Mouse (Mus musculus) heart, adult 9 months (tissue): ENCODE data around the gene Lrrc4b.
A peak's percentile ranks its signal among the peaks of the same experiment; 100 is the strongest.

ENCODE experiments used
- DNase-seq, 2 experiments: peaks; one replicate each; pipeline ENCODE4 v3.0.0; 2022; ENCODE audit warnings: low spot score in 2 of 2

The Lrrc4b gene

DNA sequence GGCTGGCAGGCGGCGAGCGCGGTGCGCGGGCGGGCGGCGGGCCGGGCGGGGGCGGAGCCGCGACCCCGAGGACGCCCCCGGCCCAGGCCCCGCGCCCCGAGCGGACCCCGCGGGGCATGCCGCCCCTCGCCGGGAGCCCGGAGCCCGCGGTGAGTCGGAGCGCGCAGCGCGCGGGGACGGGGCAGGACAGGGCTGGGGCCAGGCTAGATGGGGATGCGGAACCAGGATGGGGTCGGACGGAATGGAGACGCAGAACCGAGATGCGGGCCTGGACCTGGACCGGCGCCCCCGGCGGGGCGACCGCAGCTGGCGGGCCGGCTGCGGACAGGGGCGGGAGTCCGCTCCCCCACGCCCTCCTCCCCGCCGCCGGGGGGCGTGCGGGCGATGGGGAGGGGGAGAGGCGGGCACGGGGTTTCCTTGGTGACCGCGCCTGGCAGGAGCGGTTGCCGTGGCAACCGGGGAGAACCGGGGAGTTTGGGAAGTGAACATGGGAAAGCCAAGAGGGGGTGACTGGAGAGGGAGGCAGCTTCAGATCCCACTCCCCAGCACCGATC, at the start of gene Lrrc4b:
Gene Lrrc4b (plus strand): TSS at position 51 of the 554 bp plus-strand sequence.
- no peak for DNase-seq

DNA sequence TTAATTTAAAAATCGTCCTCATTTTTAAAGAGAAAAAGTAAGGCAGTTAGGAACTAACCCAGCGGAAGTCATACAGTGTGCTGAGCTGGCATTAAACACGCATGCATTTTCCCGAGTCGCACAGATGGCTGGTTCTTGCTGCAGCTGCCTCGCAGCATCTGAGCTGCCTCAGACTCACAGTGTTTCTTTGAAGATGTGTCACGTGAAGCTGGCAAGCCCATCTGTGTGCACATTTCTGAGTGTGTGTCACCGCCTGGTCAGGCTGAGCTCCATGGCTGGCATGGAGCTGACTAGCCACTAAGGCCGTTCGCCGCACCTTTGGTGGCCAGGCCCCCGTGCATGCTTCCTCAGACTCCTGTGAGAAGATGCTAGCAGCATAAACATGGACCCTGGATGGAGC, 46.3 kb upstream of the Lrrc4b start:
- no peak for DNase-seq

DNA sequence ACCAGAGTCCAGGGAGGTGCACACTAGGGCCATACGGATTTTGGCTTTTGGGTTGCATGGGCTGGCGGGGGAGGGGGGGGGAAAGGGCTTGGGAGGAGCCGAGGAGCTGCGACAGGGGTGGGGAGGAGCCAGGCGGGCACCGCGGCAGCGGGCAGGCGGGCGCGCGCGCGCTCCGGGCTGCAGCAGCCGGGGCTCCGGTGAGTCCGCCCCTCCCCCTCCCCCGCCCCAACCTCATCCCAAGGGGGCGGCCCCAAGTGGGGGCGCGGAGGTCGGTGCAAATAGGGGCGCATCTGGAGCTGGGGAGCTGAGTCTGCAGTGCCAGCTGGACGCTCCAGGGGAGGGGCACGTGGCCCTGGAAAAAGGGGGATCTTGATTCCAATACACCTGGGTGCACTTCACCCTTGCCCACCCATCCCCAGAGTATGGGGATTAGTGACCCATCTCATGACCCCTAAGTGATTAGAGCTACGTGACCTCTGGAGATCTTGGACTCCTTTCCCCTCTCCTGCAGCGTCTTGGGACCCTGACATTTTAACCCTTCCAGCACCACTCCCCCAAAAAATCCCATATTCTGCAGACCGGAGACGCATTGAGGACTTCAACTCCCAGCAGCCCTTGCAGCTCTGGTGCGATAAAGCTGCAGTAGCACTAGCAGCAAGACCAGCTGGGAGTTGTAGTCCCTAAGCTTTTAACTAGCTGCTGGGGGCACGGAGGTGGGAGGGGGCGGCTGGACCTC, 44.7 kb upstream of the Lrrc4b start, which contains the start of gene Syt3:
Gene Syt3 (plus strand): TSS at position 123 of the 736 bp plus-strand sequence.
- peak; percentile 49 to 69 for DNase-seq

DNA sequence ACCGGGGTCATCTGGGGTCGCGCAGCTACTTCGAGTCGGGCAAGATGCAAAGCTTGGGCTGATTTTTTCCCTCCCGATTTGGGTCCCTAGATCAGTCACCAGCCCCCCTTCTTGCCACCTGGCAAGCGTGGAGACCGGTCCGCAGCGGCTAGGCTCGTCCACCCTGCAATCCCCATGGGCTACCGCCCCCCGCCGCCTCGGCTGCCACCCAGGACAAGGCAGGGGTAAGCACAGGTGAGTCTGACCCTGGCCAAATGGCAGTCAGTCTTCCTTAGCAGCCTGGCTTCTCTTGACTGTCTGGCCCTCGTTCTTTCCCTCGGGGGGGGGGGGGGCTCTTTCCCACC, 44.1 kb upstream of the Lrrc4b start:
- peak in 1 of 2 experiments; percentile 25 for DNase-seq

DNA sequence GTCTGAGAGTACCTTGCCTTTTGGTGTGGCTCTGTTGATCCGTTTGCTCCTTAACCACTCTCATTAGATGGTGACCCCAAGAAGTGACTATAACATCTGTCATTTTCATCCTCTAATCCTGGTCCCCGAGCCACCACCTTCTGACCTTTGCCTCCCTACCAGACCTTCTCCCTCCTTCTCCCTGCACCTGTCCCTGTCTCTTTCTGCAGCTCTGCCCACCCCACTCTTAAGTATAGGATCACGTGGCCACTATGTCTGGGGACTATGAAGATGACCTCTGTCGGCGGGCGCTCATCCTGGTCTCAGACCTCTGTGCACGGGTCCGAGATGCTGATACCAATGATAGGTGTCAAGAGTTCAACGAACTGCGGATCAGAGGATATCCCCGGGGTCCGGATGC, 43.1 kb upstream of the Lrrc4b start, which contains the start of gene 1700008O03Rik:
Gene 1700008O03Rik (minus strand): TSS at position 101 of the 400 bp plus-strand sequence.
- DNase-seq = no peak

DNA sequence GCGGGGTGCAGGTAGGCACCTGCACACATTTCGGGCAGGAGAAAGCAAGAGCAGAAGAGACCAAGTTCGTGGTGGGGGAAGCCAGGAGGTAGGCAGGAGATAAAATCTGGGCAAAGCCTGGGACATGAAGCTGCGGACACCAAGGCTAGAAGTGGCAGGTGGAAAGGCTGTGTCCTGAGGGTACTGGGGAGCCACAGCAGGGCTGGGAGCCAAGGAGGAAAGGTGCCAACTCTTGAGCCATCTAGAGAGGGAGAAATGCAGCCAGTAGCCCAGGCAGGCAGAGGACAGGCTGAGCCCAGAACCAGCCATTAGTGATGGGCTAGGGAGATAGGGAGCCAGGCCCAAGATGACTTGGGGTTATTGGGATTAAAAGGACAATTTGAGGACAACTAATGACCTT, 37.0 kb upstream of the Lrrc4b start:
- DNase-seq = no peak

DNA sequence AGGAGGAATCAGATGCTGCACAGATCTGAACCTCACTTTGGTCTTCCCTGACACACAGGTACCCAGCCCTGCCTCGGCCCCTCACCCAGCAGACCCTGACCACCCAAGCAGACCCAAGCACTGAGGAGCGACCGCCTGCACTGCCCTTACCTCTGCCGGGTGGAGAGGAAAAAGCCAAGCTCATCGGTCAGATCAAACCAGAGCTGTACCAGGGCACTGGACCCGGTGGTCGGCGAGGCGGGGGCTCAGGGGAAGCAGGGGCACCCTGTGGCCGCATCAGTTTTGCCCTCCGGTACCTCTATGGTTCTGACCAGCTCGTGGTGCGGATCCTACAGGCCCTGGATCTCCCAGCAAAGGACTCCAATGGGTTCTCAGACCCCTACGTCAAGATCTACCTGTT, 36.5 kb upstream of the Lrrc4b start:
- DNase-seq = no peak

DNA sequence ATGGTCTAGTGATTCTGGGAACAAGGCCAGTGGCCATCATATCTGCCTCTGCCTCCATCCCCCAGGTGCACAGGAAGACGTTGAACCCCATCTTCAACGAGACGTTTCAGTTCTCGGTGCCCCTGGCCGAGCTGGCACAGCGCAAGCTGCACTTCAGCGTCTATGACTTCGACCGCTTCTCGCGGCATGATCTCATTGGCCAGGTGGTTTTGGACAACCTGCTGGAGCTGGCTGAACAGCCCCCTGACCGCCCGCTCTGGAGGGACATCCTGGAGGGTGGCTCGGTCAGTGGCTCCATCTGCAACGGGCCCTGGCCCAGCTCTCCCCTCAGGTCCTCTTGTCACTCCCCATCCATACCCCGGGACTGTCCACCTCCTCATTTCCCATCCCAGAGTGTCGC, 35.5 kb upstream of the Lrrc4b start:
- no peak for DNase-seq

DNA sequence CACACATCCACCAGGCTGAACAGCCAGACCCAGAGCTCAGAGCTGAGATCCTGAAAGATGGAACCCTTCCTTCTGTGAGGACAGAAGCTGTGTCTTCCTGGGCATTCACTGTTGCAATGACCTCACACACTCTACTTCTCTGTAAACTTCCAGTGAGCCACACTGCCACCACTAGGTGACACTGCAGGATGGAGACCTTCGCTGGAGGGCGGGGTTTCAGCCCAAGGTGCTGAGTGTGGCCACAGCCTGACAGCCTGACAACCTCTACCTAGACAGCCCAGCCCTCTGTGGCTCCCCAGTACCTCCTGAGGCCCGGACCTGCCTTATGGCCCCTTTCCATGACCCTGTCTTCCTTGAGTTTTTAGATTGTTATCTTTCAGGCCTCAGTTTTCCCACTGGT, 30.2 kb upstream of the Lrrc4b start:
- peak in 1 of 2 experiments; percentile 33 for DNase-seq

DNA sequence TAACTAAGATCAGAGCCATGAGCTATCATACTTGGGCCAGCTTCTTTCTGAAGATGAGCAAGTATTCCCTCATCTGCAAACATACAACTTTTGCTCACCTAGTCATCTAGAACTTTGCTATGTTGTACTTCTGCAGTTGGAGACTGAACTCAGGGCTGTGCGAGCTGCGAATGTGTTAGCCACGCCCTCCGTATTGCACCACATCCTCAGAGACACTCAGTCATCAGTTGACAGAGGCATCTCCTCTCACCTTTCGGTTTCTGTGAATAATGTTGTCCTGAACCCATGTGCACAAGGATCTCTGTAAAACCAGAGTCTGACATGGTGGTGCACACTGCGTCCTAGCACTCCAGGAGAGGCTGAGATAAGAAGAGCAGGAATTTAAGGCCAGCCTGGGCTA, 27.1 kb upstream of the Lrrc4b start:
- no peak for DNase-seq

DNA sequence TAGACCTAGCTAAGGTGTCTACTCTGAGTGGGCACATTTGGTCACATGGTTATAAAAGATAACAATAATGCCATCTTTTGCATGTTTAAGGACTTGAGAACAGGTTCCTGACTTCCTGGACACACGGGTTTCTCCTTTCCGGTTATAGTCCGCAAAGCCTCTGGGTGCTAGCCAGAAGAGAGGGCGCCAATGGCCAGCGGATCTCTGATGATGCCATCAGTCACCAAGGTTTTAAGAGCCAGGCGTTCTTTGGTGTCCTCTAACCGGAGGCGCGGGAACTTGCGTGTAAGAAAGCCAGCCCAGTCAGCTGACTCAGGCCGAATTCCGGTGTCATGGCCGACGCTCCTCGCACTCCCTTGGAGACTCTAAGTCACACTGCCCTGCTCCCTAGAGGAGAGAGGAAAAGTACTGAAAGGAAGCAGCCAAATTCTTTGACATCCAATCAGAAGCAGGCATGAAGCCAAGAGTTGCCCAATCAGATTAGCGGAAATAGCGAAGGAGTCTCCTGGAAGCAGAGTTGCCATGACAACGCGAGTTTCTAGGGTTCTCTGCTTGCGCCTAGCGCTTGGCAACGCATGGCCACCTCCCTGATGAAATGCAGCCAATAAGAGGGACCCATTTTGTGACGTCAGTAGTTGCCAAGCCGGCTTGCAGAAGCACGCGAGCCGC, 23.3 kb upstream of the Lrrc4b start:
- DNase-seq = peak; percentile 88 to 89

DNA sequence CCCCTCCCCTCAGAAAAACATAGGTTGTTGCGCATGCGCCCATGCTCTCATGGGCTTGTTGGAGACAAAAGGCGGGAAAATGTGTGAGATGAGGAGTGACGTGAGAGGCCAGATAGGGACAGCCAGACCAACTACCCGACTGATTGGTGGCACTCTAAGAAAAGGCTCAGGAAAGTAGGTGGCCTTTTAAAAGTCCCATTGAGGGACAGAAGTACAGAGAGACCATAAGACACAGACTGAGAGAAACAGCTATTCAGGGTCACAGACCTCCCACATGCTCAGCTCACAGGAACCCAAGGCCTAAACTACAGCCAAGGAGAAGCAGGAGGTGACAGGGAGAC, 22.8 kb upstream of the Lrrc4b start:
- DNase-seq = no peak

DNA sequence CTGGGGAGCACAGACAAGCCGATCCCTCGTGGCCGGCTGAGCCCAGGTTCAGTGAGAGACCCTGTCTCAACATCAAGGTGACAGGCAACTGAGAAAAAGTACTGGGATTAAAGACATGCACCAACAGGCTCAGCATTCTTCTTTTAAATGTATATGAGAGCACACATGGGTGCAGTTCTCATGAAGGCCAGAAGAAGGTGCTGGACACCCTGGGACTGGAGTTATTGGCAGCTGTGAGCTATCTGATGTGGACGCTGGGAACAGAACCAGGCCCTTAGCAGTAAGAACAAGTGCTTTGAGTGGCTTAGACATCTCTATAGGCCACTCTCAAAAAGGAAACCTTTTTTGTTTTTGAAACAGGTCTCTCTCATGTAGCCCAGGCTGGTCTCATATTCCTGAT, 17.7 kb upstream of the Lrrc4b start:
- no peak for DNase-seq

DNA sequence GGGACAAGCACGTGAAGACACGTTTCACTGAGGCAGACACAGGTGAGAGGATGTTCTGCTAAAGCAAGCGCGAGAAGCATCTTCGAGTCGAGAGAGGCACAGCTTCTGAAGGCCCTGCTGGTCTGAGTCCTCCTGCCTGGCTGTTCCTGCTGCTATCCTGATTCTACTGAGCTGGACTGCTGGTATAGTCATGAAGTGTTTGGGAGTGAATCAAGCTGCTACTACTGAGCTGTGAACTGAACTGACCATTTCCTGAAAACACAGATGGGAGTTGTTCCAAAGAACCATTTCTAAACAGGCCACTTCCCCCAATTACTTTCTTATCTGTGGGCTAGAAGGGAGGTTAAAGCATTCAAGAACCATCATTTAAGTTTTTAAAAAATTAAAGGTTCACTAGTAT, 15.5 kb upstream of the Lrrc4b start:
- no peak for DNase-seq

DNA sequence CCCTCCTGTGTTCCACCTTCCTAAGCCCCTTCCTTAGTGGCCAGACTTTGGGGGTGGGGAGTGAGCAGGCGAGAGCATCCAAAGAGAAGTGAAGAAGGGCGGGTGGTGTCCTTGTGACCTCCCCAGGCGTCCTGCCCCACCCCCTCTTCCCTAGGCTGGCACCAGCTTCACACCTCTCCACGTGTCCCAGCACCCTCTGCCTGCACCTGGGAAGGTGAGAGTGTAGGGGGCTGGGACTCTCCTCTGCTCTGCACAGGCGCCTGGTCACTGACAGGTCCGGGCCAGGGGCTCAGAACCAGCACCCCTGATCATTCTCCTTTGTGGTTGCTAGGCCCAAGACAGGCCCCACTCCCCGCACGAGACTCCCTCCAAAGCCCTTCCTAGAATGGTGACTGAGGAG, 1.2 kb upstream of the Lrrc4b start:
- DNase-seq = no peak

DNA sequence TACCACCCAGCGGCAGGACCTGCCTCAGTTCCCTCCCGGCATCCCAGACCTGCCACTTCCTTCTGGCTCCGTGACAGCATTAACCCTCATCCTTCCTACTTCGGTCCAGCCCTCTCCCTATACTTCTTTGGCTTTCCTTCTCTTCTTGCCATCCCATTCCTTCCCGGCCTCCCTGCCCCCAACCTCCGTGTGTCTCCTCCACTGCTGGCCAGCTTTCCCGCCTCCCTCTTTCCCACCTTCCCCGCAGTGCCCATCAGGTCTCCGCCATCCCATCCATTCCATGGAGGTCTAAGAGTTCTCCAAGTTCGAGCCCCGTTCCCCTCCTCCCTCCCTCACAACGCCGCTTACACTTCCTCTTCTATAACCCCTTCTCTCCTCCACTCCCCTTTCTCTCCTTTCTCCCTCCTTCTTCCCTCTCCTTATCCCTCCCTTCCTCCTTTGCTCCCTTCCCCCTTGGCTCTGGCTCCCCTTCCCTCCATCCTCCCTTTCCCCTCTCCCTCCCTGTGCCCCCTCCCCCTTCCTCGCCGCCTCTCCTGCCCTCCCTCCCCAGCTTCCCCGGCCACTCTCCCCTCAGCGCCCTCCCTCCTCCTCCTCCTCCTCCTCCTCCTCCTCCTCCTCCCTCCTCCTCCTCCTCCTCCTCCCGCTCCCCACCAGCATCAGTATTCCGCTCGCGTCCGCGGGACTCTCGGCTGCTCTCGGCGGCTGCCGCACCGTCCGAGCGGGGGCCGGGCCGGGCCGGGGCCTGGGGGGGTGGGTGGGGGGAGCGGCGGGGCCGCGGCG, 457 bp upstream of the Lrrc4b start:
- DNase-seq = no peak

DNA sequence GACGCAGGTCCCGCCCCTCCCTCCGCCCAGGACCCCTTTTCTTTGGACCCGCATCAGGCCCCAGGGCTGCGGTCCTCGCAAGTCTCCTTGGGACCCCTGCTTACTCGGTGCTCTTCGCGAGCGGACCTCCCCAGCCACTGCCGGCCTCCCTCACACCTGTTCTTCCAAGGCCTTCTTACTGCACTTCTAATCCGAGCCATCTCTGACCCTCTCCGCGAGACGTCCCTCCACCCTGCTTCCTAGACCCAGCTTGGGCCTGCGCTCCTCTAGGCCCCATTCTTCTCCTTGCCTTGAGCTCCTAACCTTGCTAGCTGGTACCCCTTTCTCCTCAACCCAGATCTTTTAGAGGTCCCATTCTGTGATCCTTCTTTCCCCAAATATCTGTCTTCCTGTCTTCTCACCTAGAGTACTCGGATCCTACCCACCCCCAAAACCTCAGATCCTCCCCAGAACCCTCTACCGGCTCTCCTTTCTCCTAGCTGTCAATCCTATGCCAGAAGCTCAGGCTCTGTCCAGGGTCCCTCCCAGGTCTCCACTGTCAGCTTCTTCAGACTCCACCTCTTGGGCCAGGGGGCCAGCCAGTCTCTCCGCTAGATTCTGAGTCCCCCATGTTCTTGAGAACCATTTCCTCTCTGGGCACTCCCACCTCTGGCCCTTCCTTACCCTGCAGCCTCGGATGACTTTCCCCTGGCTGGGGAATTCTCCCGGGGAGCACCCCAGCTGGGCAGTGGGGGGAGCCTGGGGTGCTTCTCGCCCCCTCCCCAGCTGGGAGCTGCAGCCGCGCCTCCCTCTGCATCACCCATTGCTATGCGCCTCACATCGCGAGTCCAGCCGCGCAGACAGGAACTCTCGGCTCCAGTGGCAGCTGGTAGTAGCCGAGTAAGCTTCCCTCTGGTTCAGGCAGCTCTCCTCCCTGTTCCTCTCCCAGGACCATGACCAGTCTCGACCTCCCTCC, 993 bp downstream of the Lrrc4b start:
- DNase-seq = no peak

DNA sequence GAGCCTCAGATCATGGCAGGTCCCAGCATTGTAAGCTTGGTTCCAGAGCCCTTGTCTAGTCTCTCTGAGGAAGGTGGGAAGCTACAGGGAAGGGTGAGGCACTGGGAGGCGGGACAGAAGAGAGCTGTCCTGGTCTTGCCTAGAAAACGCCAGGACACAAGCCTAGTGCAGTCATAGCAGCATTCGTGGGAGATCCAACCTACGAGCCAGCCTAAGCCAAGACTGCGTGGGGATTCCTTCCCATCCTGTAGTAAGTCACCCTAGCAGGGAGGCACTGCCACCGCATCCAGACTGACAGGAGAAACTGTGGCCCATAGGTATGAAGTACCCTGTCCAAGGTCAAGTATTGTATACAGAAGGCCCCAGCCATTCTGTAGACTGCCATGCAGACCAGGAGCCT, 3.7 kb downstream of the Lrrc4b start:
- DNase-seq = no peak

DNA sequence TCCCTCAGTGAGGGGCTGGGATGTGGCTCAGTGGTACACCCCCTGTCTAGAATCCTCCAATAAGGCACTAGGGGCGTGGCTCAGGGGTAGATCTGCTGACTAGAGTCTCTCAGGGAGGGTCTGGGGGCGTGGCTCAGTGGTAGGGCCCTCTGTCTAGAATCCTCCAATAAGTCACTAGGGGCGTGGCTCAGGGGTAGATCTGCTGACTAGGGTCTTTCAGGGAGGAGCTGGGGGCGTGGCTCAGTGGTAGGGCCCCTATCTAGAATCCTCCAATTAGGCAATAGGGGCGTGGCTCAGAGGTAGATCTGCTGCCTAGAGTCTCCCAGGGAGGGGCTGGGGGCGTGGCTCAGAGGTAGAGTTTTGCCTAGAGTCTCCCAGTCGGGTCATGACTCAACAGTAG, 4.6 kb downstream of the Lrrc4b start:
- DNase-seq = no peak

DNA sequence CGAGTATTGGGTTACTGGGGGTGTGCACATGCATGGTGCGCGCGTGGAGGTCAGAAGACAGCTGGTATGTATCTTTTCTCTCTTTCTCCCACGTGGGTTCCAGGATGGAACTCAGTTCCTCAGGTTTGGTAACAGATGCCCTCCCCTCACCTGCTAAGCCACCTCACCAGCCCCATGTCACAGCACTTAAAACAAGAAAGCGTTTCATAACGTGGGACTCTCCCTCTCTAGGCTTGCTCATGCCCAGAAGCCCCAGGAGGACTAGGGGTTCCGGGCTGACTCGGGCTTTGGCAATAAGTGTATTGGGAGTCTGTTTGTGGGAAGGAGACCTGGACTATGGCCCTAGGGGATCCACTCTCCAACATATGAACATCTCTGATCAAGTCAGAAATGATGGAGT, 5.3 kb downstream of the Lrrc4b start:
- DNase-seq = no peak

DNA sequence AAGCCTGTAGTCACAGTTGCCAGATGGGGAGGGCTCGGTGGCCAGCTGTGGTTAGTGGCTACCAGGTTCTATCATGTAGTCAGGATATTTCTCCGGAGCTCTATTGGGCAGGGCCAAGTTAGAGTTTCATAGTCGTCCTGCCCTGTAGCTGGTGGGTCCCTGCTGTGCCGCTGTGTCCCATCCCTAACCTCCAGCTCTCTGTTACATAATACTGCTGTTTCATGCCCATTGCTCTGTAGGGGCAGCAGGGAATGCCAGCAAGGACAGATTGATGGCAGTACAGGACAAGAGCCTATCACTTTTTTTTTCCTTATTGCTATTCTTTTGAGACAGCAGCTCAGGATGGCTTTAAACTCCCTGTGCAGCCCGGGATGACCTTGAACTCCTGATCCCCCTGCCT, 7.0 kb downstream of the Lrrc4b start:
- DNase-seq = no peak
